Mouse (Mus musculus) heart, embryonic 16.5 days (tissue): ENCODE results near the gene Unc13c. TPM values are rescaled to one million over a fixed set of nuclear protein-coding genes. Genes with fewer than 3 reads are reported as not detected.

Experiments used
- ATAC-seq: fragments of 200-750 bp; cut with Nextera tagmentation; replicated peaks from 2 replicates; pipeline ENCODE4 v1.8.0; 2017; ENCODE audit warnings: moderate number of reproducible peaks; ENCODE audit not compliant: insufficient read depth, low FRiP score; ENCODE audit errors: extremely low read depth
- H3K27ac ChIP-seq: fragments of 300-500 bp; sonication (generic); 2 replicates; pipeline ENCODE4 v1.5.1; 2014; ENCODE audit warnings: mild to moderate bottlenecking, low read length, control low read depth, moderate library complexity
- H3K27me3 ChIP-seq: fragments of 300-500 bp; sonication (generic); 2 replicates; pipeline ENCODE4 v1.6.1; 2014; ENCODE audit warnings: low read length, mixed read lengths; ENCODE audit not compliant: control insufficient read depth, insufficient read depth
- H3K36me3 ChIP-seq: fragments of 300-500 bp; sonication (generic); 2 replicates; pipeline ENCODE4 v1.6.1; 2014; ENCODE audit not compliant: control insufficient read depth, insufficient read depth
- H3K4me1 ChIP-seq: fragments of 300-500 bp; sonication (generic); 2 replicates; pipeline ENCODE4 v1.6.1; 2014; ENCODE audit warnings: low read length, mixed read lengths; ENCODE audit not compliant: control insufficient read depth, insufficient read depth
- H3K4me2 ChIP-seq: fragments of 300-500 bp; sonication (generic); 2 replicates; pipeline ENCODE4 v1.6.1; 2014; ENCODE audit warnings: low read depth, mild to moderate bottlenecking, control low read depth, low read length
- H3K4me3 ChIP-seq: fragments of 300-500 bp; sonication (generic); 2 replicates; pipeline ENCODE4 v1.5.1; 2014; ENCODE audit warnings: mild to moderate bottlenecking, control low read depth, low read length
- H3K9ac ChIP-seq: fragments of 300-500 bp; sonication (generic); 2 replicates; pipeline ENCODE4 v1.6.1; 2014; ENCODE audit warnings: low read length, control low read depth
- H3K9me3 ChIP-seq: fragments of 300-500 bp; sonication (generic); replicated peaks from 2 replicates; pipeline ENCODE4 v1.6.1; 2016; ENCODE audit warnings: low read length; ENCODE audit not compliant: control insufficient read depth
- WGBS: fragments of 180-500 bp; shearing (Covaris S2); extraction: QIAGEN DNeasy Blood & Tissue Kit; methylation state at CpG from one replicate; pipeline ENCODE4 v1.1.7; 2014; 5-methylcytosine and 5-hydroxymethylcytosine counted together
- polyA plus RNA-seq: library from polyadenylated mRNA; unstranded; fragments of >200 nt; fragmentation: Nextera tagmentation; extraction: Ambion mirVana; gene quantifications from 2 replicates; pipeline ENCODE4 v1.2.1, GENCODE M21; 2015

The Unc13c gene
- polyA plus RNA-seq, 1 experiment from 2014 or later, result 1.4 TPM

DNA sequence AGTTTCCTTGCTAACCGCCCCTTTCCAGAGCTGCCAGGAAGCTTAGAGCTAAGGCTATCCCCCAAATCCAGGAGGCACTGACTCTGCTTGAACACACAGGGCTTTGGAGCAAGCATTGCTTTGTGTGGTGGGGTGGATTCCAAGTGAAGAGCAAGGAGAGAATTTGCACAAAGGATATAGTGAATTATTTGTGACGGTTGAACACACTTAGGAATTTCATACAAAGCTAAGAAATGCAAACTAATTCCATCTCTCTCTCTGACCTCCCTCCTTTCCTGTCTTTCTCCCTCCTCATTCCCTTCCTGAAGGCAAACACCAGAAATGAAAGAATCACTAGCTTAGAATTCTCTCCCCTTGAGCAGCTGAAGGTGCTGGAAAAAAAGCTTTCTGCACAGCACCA, 271.7 kb downstream of the Unc13c start:
- Histone ChIP-seq H3K4me1 (no peaks in the 10 kb centered on the region), H3K27ac (no peak overlapping the region), H3K9me3 (no peaks in the 10 kb centered on the region), H3K36me3 (no peaks in the 10 kb centered on the region), H3K4me2 (no peak overlapping the region), H3K4me3 (no peak overlapping the region), H3K9ac (no peak overlapping the region), H3K27me3 (no peaks in the 10 kb centered on the region)
- ATAC-seq, result no peak
- 66% methylated on average over 2 of the region's 2 CpGs for WGBS

DNA sequence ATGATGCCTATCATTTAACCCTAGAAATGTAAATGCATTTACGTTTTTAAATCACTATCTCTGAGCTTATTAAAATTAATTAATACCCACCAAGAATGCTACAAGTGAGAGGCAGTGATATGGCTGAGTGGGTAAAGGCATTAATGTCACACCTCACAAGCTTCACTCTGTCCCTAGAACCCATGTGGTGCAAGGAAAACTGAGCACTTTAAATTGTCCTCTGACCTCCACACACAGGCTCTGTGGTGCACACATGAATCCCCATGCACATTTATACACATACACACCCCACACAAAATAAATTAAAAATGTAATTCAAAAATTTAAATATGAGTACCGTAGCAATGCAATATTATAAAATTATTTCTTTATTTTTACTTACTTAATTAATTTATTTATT, 287.2 kb downstream of the Unc13c start:
- Histone ChIP-seq H3K9me3 (no peaks in the 10 kb centered on the region), H3K4me3 (no peak overlapping the region), H3K9ac (no peak overlapping the region), H3K36me3 (no peaks in the 10 kb centered on the region), H3K27me3 (no peaks in the 10 kb centered on the region), H3K4me2 (no peak overlapping the region), H3K27ac (no peak overlapping the region), H3K4me1 (0 out of 2 replicates have a peak, but pooled peaks cover 5% of the 10 kb centered on the region)
- no peak for ATAC-seq
- WGBS, result 87% methylated on average over 2 of the region's 2 CpGs

DNA sequence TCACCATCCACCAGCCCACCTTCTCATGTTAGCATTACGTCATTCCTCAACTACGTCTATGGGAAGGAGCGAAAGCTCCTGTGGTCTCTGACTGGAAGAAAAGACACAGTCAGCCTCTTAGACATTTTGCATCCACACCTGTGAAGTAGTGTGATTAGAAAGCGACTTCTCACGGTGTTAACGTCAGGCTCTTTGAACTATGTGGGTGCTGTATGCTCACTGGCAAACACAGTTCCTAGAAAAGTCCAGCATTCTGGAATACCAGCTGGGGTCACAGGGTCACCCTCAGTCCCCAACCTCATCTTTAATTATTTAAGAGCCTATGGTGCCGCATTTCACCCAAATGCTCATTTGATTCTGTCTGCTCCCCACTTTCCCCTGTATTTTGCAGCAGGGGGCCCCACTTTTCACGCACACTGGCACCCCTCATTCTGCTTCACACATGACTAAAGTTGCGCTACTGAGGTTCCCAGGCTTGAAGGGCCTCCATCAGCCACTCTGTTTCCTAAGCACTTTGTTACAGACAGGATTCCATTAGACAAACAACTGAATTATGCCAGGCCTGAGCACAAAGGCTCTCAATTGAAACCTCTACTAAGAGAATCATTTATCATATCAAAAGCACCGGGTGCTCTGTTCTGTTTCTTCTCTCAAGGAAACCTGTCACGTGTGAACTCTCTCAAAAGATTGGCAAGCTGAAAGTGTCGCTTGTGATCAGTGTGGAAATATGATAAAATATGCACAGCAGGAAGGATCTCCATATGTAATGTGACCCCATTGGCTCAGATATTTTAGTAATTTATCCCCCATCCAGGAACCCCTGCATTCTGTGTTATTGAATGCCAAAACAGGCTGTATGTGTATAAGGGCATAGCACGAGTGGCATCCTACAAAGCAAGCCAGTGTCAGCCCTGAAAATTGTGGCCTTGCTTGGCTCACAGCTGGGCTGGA, 287.9 kb downstream of the Unc13c start:
- no peak overlapping the region for H3K27ac ChIP-seq
- H3K4me1 ChIP-seq, result 0 out of 2 replicates have a peak, but pooled peaks cover 5% of the 10 kb centered on the region

DNA sequence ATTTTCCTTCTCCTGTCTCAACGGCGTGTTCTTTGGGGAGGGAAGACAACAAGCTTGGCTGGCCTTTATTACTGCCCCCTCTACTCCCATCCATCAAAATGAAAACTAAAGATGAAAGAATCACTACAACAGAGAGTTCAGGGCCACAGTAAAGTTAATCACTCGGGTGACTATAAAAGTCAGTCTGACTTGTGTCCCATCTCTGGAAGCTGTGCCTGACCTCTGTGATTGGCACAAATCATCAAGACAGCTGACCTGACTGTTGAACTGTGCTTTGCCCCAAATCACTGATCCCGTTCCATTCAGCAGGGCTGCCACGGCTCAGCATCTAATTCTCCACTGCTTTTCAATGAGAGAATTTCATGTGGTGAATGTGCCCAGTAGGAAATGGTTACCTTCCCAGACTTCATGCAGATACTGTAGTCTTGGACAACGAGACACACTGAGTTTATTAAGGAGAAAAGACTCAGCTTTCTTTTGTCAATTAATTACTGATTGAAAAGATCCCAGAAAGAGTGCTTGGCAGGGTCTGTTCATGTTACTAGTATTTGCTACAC, 297.0 kb downstream of the Unc13c start:
- H3K9me3 ChIP-seq, result no peaks in the 10 kb centered on the region
- WGBS, result 87% methylated on average over 6 of the region's 6 CpGs
- no peak overlapping the region for H3K27ac ChIP-seq
- H3K9ac ChIP-seq, result no peak overlapping the region
- no peak overlapping the region for H3K4me2 ChIP-seq
- no peak for ATAC-seq
- no peak overlapping the region for H3K4me3 ChIP-seq
- no peaks in the 10 kb centered on the region for H3K36me3 ChIP-seq
- no peaks in the 10 kb centered on the region for H3K4me1 ChIP-seq
- no peaks in the 10 kb centered on the region for H3K27me3 ChIP-seq

More for the DNA sequence above, 287.9 kb downstream of the Unc13c start:
- no peak for ATAC-seq
- H3K27me3 ChIP-seq, result no peaks in the 10 kb centered on the region
- H3K36me3 ChIP-seq, result no peaks in the 10 kb centered on the region
- H3K4me3 ChIP-seq, result no peak overlapping the region
- WGBS, result 58% methylated on average over 13 of the region's 13 CpGs
- no peak overlapping the region for H3K9ac ChIP-seq
- H3K9me3 ChIP-seq, result no peaks in the 10 kb centered on the region
- H3K4me2 ChIP-seq, result no peak overlapping the region

DNA sequence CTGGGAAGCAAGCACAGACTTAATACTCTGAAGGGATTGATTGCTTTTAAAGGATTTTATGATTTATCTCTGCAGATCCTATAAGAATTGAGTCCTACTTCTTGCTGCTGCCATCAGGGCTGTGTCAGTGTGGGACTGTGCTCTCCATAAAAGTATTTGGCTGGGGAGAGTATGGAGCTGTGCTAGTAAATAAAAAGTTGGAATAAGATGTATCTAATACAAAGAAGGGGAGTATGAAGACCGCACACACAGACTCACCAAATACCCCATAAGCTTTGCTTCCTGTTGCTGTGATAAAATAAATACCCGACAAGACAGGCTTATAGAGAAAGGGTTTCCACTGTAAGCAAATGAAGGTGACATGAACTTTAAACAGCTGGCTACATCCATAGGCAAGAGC, 298.7 kb downstream of the Unc13c start:
- WGBS, result 69% methylated on average over 2 of the region's 2 CpGs

DNA sequence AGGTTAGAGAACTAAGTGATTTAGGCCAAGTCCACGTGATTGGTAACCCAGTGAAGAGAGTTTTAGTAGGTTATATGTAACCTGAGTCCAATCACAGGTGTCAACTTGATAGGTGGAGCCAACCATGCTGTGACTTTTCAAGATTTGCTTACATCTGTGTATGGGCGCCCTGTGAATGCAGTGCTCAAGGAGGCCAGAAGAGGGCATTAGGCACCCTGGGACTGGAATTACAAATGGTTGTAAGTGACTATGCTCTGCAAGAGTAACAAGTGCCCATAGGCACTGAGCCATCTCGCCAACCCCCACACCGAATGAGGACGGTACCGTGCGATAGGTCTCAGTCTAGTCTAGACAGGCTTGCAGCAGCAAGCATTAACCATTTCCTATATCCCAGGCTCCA, 305.9 kb downstream of the Unc13c start:
- Histone ChIP-seq H3K27ac (no peak overlapping the region), H3K27me3 (no peaks in the 10 kb centered on the region), H3K9me3 (no peaks in the 10 kb centered on the region), H3K4me1 (no peaks in the 10 kb centered on the region), H3K4me3 (no peak overlapping the region), H3K4me2 (no peak overlapping the region), H3K36me3 (no peaks in the 10 kb centered on the region), H3K9ac (no peak overlapping the region)
- no peak for ATAC-seq
- 87% methylated on average over 7 of the region's 7 CpGs for WGBS

More for the DNA sequence above, 298.7 kb downstream of the Unc13c start:
- ATAC-seq, result no peak
- no peaks in the 10 kb centered on the region for H3K4me1 ChIP-seq
- H3K4me2 ChIP-seq, result no peak overlapping the region
- H3K4me3 ChIP-seq, result no peak overlapping the region
- H3K9ac ChIP-seq, result no peak overlapping the region
- H3K36me3 ChIP-seq, result no peaks in the 10 kb centered on the region
- H3K27me3 ChIP-seq, result no peaks in the 10 kb centered on the region
- H3K9me3 ChIP-seq, result no peaks in the 10 kb centered on the region
- H3K27ac ChIP-seq, result no peak overlapping the region

DNA sequence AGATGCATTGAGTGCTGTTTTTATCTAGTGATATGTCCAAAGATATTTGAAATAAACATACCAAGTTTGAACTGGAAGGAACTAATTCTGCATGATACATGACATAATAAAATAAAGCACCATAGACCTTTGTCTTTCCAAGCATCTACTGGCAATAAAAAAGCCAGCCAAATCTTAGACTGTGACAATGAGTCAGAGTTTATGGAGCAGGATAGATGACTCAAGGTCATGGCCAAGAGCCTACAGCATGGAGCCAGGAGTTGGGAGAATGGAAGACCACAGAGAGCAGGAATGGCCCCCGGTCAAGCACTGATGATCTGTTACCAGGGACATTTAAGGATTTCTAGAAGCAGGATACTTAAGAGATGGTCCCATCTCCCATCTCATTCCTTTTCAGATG, 319.7 kb downstream of the Unc13c start:
- Histone ChIP-seq H3K9ac (no peak overlapping the region), H3K36me3 (peaks cover 4% of the 10 kb centered on the region; the same call in 1 of the 2 replicates), H3K27me3 (no peaks in the 10 kb centered on the region), H3K4me2 (no peak overlapping the region), H3K4me3 (no peak overlapping the region), H3K4me1 (no peaks in the 10 kb centered on the region), H3K9me3 (no peaks in the 10 kb centered on the region), H3K27ac (no peak overlapping the region)
- no peak for ATAC-seq
- 88% methylated on average over 1 of the region's 1 CpGs for WGBS

DNA sequence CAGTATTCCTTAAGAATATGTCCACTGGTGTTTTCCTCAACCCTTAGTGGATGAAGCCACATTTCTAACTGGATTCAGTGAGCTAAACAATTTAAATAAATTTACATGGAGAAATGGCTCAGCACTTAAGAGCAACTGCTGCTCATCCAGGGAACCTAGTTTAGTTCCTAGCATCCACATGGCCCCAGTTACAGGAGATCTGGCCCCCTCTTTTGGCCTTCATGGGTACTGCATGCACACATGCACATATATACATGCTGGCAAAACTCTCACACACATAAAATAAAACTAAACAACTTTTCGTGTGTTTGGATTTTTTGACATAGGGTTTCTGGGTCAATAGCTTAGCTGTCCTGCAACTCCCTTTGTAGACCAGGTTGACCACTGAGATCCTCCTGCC, 330.6 kb downstream of the Unc13c start:
- WGBS, result 85% methylated on average over 1 of the region's 1 CpGs
- no peak overlapping the region for H3K4me3 ChIP-seq
- H3K27ac ChIP-seq, result no peak overlapping the region
- no peak overlapping the region for H3K4me2 ChIP-seq
- H3K4me1 ChIP-seq, result no peaks in the 10 kb centered on the region
- no peak for ATAC-seq
- no peaks in the 10 kb centered on the region for H3K27me3 ChIP-seq
- no peaks in the 10 kb centered on the region for H3K36me3 ChIP-seq
- H3K9me3 ChIP-seq, result no peaks in the 10 kb centered on the region
- no peak overlapping the region for H3K9ac ChIP-seq

DNA sequence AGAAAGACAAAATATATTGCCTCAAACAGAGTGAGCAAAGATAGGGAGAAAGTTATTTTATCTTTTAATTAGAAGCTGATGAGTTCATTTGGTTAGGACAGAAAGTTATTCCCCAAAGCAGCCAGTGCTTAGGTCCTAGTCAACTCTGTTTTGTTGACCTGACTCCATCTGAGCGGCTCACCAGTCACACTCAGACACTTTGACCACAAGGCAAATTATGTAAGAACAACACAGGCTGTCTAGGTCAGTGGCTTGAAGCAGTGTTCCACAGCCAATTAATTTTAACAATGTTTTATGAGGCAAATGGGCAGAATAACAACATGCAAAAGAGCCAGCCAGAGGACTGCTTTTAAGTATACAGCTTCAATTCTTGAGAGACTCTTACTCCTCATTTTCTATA, 343.6 kb downstream of the Unc13c start:
- Histone ChIP-seq H3K9me3 (no peaks in the 10 kb centered on the region), H3K36me3 (no peaks in the 10 kb centered on the region), H3K27ac (no peak overlapping the region), H3K4me3 (no peak overlapping the region), H3K27me3 (no peaks in the 10 kb centered on the region), H3K4me2 (no peak overlapping the region), H3K9ac (no peak overlapping the region), H3K4me1 (no peaks in the 10 kb centered on the region)
- WGBS, result 65% methylated on average over 1 of the region's 1 CpGs
- ATAC-seq, result no peak
